Comparison of ENCODE assay signal across 15 mouse cellular contexts in the genomic region with DNA sequence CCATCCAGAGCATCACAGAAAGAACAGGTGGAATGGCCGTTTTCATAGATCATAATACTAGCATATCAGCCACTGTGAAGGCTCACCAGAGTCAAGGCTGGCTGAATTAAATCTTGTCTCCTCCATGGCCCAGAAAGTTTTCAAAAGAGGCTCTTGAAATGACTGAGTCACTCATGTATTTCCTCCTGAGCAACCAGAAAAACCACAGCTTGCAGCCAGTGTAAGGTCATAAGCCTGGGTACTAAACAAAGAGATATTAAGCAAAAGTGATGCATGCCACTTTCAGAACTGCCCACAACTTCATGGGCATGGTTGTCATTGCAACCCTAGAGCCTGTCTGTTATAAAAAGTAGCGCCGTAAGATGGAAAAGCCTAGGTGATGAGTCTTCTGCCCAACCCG.
"Had no signal": no experiment of that assay in that cellular context is flagged by ENCODE, and none has a peak within 500 bp of the region (broad histone marks: within the 10 kb centered on the region; RNA-seq: fewer than 3 reads in every experiment).

No protein-coding gene starts in this region.

- H3K36me3 ChIP-seq: limb, embryonic 13.5 days; liver, embryonic 15.5 days; lung, embryonic 15.5 days; midbrain, embryonic 12.5 days; neural tube, embryonic 15.5 days had no signal

- H3K27me3 ChIP-seq: limb, embryonic 13.5 days; lung, embryonic 15.5 days; midbrain, embryonic 12.5 days; neural tube, embryonic 15.5 days had no signal

- H3K9me3 ChIP-seq: limb, embryonic 13.5 days; liver, embryonic 15.5 days; lung, embryonic 15.5 days; neural tube, embryonic 15.5 days had no signal

- H3K4me2 ChIP-seq: limb, embryonic 13.5 days; liver, embryonic 11.5 days; liver, embryonic 15.5 days; lung, embryonic 15.5 days; midbrain, embryonic 12.5 days; neural tube, embryonic 15.5 days had no signal

- H3K27ac ChIP-seq: limb, embryonic 13.5 days; liver, embryonic 15.5 days; lung, embryonic 15.5 days; stomach, postnatal 0 days had no signal

- ATAC-seq: midbrain, embryonic 16.5 days had no signal

- DNase-seq: kidney, adult 8-10 months; kidney, postnatal 25 days; layer of hippocampus, adult 9-11 months; layer of hippocampus, postnatal 36 days; lung, postnatal 4 days; thymus, adult 18-20 months; thymus, postnatal 36 days had no signal

- H3K9ac ChIP-seq: limb, embryonic 13.5 days; liver, embryonic 15.5 days; lung, embryonic 15.5 days; midbrain, embryonic 12.5 days; neural tube, embryonic 15.5 days had no signal

- H3K4me3 ChIP-seq: limb, embryonic 13.5 days; liver, embryonic 15.5 days; lung, embryonic 15.5 days; midbrain, embryonic 12.5 days; neural tube, embryonic 15.5 days had no signal

- H3K4me1 ChIP-seq: limb, embryonic 13.5 days; liver, embryonic 15.5 days; lung, embryonic 15.5 days had no signal
